Mouse (Mus musculus) regulatory T cell (primary cell): ENCODE measurements around the gene Sult2b1.

ENCODE experiments used
- in situ Hi-C: fragments of 300-600 bp; cut with MboI, MseI; formaldehyde crosslinking; loops from one replicate; pipeline ENCODE4 v1.15.1; 2025; ENCODE audit warnings: high pct_unique_total_duplicates

Gene Sult2b1

GRCm38 (mm10) chr7:45801348-45801747 lies 16.9 kb upstream of the Sult2b1 start:
- in situ Hi-C loops = no loop called here

GRCm38 (mm10) chr7:45800546-45801204 lies 16.2 kb upstream of the Sult2b1 start:
- in situ Hi-C loops = no loop called here

GRCm38 (mm10) chr7:45800001-45800400 lies 15.5 kb upstream of the Sult2b1 start:
- in situ Hi-C loops = no loop called here

- in situ Hi-C loops = no loop called here
Measured at GRCm38 (mm10) chr7:45798931-45799330, 14.5 kb upstream of the Sult2b1 start.

- in situ Hi-C loops = no loop called here
Measured at GRCm38 (mm10) chr7:45798511-45798836, 14.0 kb upstream of the Sult2b1 start.

GRCm38 (mm10) chr7:45797661-45798510 lies 13.4 kb upstream of the Sult2b1 start:
- in situ Hi-C loops = no loop called here

GRCm38 (mm10) chr7:45796950-45797349 lies 12.5 kb upstream of the Sult2b1 start:
- in situ Hi-C loops = no loop called here

- in situ Hi-C loops = no loop called here
Measured at GRCm38 (mm10) chr7:45794971-45795370, 10.5 kb upstream of the Sult2b1 start.

GRCm38 (mm10) chr7:45793969-45794585 lies 9.6 kb upstream of the Sult2b1 start:
- in situ Hi-C loops = no loop called here

- in situ Hi-C loops = no loop called here
Measured at GRCm38 (mm10) chr7:45793240-45793639, 8.8 kb upstream of the Sult2b1 start.

GRCm38 (mm10) chr7:45791756-45792490 lies 7.5 kb upstream of the Sult2b1 start:
- in situ Hi-C loops = no loop called here

GRCm38 (mm10) chr7:45790721-45791120 lies 6.3 kb upstream of the Sult2b1 start:
- in situ Hi-C loops = no loop called here

- in situ Hi-C loops = no loop called here
Measured at GRCm38 (mm10) chr7:45787642-45788041, 3.2 kb upstream of the Sult2b1 start.

- in situ Hi-C loops = no loop called here
Measured at GRCm38 (mm10) chr7:45786661-45787413, 2.4 kb upstream of the Sult2b1 start.

- in situ Hi-C loops = no loop called here
Measured at GRCm38 (mm10) chr7:45786136-45786578, 1.7 kb upstream of the Sult2b1 start.

GRCm38 (mm10) chr7:45785388-45786135 lies 1.1 kb upstream of the Sult2b1 start:
- in situ Hi-C loops = no loop called here

GRCm38 (mm10) chr7:45783511-45784091 lies 868 bp downstream of the Sult2b1 start, which contains the start of gene Lmtk3:
Gene Lmtk3, plus strand, starts transcription at chr7:45783738.
- in situ Hi-C loops = no loop called here

- in situ Hi-C loops = no loop called here
Measured at GRCm38 (mm10) chr7:45782271-45782670, 2.2 kb downstream of the Sult2b1 start.

- in situ Hi-C loops = no loop called here
Measured at GRCm38 (mm10) chr7:45779081-45779641, 5.3 kb downstream of the Sult2b1 start.

- in situ Hi-C loops = no loop called here
Measured at GRCm38 (mm10) chr7:45775237-45775636, 9.2 kb downstream of the Sult2b1 start.
